Mouse (Mus musculus): ENCODE data around the gene Nhsl1.

GRCm38 (mm10) chr10:18400089-18400644, 81.4 kb downstream of the Nhsl1 start:
- TF ChIP-seq CTCF (IDR thresholded peaks at IDR 0.05; ENCODE audit: control insufficient read depth, insufficient read depth, insufficient replicate concordance, low read depth, low read length) (no peak), POLR2A (IDR thresholded peaks at IDR 0.05; ENCODE audit: control insufficient read depth, low read depth, low read length) (no peak)

Data from testis, adult 2 months (tissue).